Mouse (Mus musculus) megakaryocyte, adult 5-6 weeks (primary cell): ENCODE results near the gene Mas1. TPM values are rescaled to one million over a fixed set of nuclear protein-coding genes. Genes with fewer than 3 reads are reported as not detected.

ENCODE experiments used
- total RNA-seq, 2 experiments: library from RNA; stranded (forward) in 1 of 2; stranded (reverse) in 1 of 2; fragments of 153-499, 151-499 nt in 1 of 2; fragments of 221-1000, 200-1000 nt in 1 of 2; gene quantifications; 2 replicates each; pipeline versions ENCODE4 v1.2.3 to v1.2.4; 2015 to 2017

The Mas1 gene
- total RNA-seq, 2 experiments from 2014 or later: not detected

Other genes starting within 250 kb of the Mas1 start
- gene Slc22a1, start 192.3 kb downstream of the Mas1 start, total RNA-seq (2015): not detected in 2 replicates
- not detected in 2 replicates for gene Slc22a1, start 192.3 kb downstream of the Mas1 start, total RNA-seq (2017)
- 0.69 and 1.9 TPM in 2 replicates for gene Igf2r, start 98.5 kb downstream of the Mas1 start, total RNA-seq (2015)
- 3.7 and 5.7 TPM in 2 replicates for gene Igf2r, start 98.5 kb downstream of the Mas1 start, total RNA-seq (2017)
- not detected in 2 replicates for gene Mrgprh, start 7.9 kb upstream of the Mas1 start, total RNA-seq (2015)
- not detected in 2 replicates for gene Mrgprh, start 7.9 kb upstream of the Mas1 start, total RNA-seq (2017)
- gene Pnldc1, start 42.1 kb upstream of the Mas1 start, total RNA-seq (2015): 1.4 TPM in 1 of 2 replicates, not detected in the other
- gene Pnldc1, start 42.1 kb upstream of the Mas1 start, total RNA-seq (2017): 0.11 TPM in 1 of 2 replicates, not detected in the other
- gene Tcp1, start 47.6 kb upstream of the Mas1 start, total RNA-seq (2015): 233 and 244 TPM in 2 replicates
- 370 and 389 TPM in 2 replicates for gene Tcp1, start 47.6 kb upstream of the Mas1 start, total RNA-seq (2017)
- gene Mrpl18, start 48.2 kb upstream of the Mas1 start, total RNA-seq (2015): 112 and 131 TPM in 2 replicates
- 122 and 163 TPM in 2 replicates for gene Mrpl18, start 48.2 kb upstream of the Mas1 start, total RNA-seq (2017)
- gene Acat3, start 72.5 kb upstream of the Mas1 start, total RNA-seq (2015): not detected in 2 replicates
- 0.33 and 0.51 TPM in 2 replicates for gene Acat3, start 72.5 kb upstream of the Mas1 start, total RNA-seq (2017)
- gene Acat2, start 92.6 kb upstream of the Mas1 start, total RNA-seq (2015): 7.6 and 9.0 TPM in 2 replicates
- 9.1 and 9.8 TPM in 2 replicates for gene Acat2, start 92.6 kb upstream of the Mas1 start, total RNA-seq (2017)
- gene Wtap, start 126.0 kb upstream of the Mas1 start, total RNA-seq (2015): 114 and 116 TPM in 2 replicates
- gene Wtap, start 126.0 kb upstream of the Mas1 start, total RNA-seq (2017): 246 and 306 TPM in 2 replicates
- gene Sod2, start 138.7 kb upstream of the Mas1 start, total RNA-seq (2015): 57.6 and 73.8 TPM in 2 replicates
- 23.3 and 40.3 TPM in 2 replicates for gene Sod2, start 138.7 kb upstream of the Mas1 start, total RNA-seq (2017)
- gene Gpr31b, start 184.2 kb upstream of the Mas1 start, total RNA-seq (2015): not detected in 2 replicates
- 0.81 TPM in 1 of 2 replicates, not detected in the other for gene Gpr31b, start 184.2 kb upstream of the Mas1 start, total RNA-seq (2017)
- 0.04 TPM in 1 of 2 replicates, not detected in the other for gene Tcp10b, start 193.0 kb upstream of the Mas1 start, total RNA-seq (2015)
- not detected in 2 replicates for gene Tcp10b, start 193.0 kb upstream of the Mas1 start, total RNA-seq (2017)